Mouse (Mus musculus) limb, embryonic 15.5 days (tissue): ENCODE measurements around the gene Arl8b. TPM values are rescaled to one million over a fixed set of nuclear protein-coding genes. Genes with fewer than 3 reads are reported as not detected.

Experiments used
- ATAC-seq: fragments of 200-750 bp; cut with Nextera tagmentation; 2 replicates; pipeline ENCODE4 v1.8.0; 2017; ENCODE audit warnings: low read depth, moderate TSS enrichment; ENCODE audit not compliant: insufficient number of reproducible peaks, low FRiP score, low TSS enrichment
- H3K27ac ChIP-seq: fragments of 300-500 bp; sonication (generic); 2 replicates; pipeline ENCODE4 v1.5.1; 2015; ENCODE audit warnings: moderate library complexity, mild to moderate bottlenecking, inconsistent platforms
- H3K27me3 ChIP-seq: fragments of 300-500 bp; sonication (generic); 2 replicates; pipeline ENCODE4 v1.6.1; 2015; ENCODE audit warnings: inconsistent platforms
- H3K36me3 ChIP-seq: fragments of 300-500 bp; sonication (generic); 2 replicates; pipeline ENCODE4 v1.6.1; 2015; ENCODE audit warnings: inconsistent platforms
- H3K4me1 ChIP-seq: fragments of 300-500 bp; sonication (generic); 2 replicates; pipeline ENCODE4 v1.6.1; 2015; ENCODE audit warnings: inconsistent platforms
- H3K4me2 ChIP-seq: fragments of 300-500 bp; sonication (generic); 2 replicates; pipeline ENCODE4 v1.6.1; 2015; ENCODE audit warnings: mild to moderate bottlenecking, inconsistent platforms
- H3K4me3 ChIP-seq: fragments of 300-500 bp; sonication (generic); 2 replicates; pipeline ENCODE4 v1.5.1; 2015; ENCODE audit warnings: mild to moderate bottlenecking, inconsistent platforms
- H3K9ac ChIP-seq: fragments of 300-500 bp; sonication (generic); 2 replicates; pipeline ENCODE4 v1.6.1; 2015; ENCODE audit warnings: inconsistent platforms
- H3K9me3 ChIP-seq: fragments of 300-500 bp; sonication (generic); 2 replicates; pipeline ENCODE4 v1.6.1; 2016; ENCODE audit warnings: inconsistent platforms
- WGBS: fragments of 180-500 bp; shearing (Covaris S2); methylation state at CpG from one replicate; pipeline ENCODE4 v1.1.7; 2015; 5-methylcytosine and 5-hydroxymethylcytosine counted together
- polyA plus RNA-seq: library from polyadenylated mRNA; unstranded; fragments of >200 nt; fragmentation: Nextera tagmentation; extraction: Ambion mirVana; gene quantifications from 2 replicates; pipeline ENCODE4 v1.2.1, GENCODE M21; 2015

The Arl8b gene
- polyA plus RNA-seq, 1 experiment from 2014 or later = 79.3 TPM

- Histone ChIP-seq H3K4me3 (no peak overlapping the region), H3K27ac (no peak overlapping the region), H3K9me3 (no peaks in the 10 kb centered on the region), H3K4me1 (no peaks in the 10 kb centered on the region), H3K9ac (no peak overlapping the region), H3K27me3 (no peaks in the 10 kb centered on the region), H3K4me2 (no peak overlapping the region), H3K36me3 (no peaks in the 10 kb centered on the region)
- 77% methylated on average over 2 of the region's 2 CpGs for WGBS
- no peak for ATAC-seq
Measured at GRCm38 (mm10) chr6:108870421-108870820, 87.5 kb downstream of the Arl8b start.

GRCm38 (mm10) chr6:108871251-108871650 is 88.4 kb downstream of the Arl8b start:
- no peak overlapping the region for H3K9ac ChIP-seq
- no peak overlapping the region for H3K27ac ChIP-seq
- ATAC-seq = no peak
- H3K4me1 ChIP-seq = 0 out of 2 replicates have a peak, but pooled peaks cover 4% of the 10 kb centered on the region
- no peaks in the 10 kb centered on the region for H3K36me3 ChIP-seq
- H3K27me3 ChIP-seq = no peaks in the 10 kb centered on the region
- H3K9me3 ChIP-seq = no peaks in the 10 kb centered on the region
- no peak overlapping the region for H3K4me3 ChIP-seq
- H3K4me2 ChIP-seq = no peak overlapping the region
- 88% methylated on average over 4 of the region's 4 CpGs for WGBS

Other genes starting within 250 kb of the Arl8b start
- 44.5 and 45.4 TPM in 2 replicates for gene Bhlhe40, start 122.5 kb upstream of the Arl8b start, polyA plus RNA-seq
- gene Edem1, start 45.5 kb downstream of the Arl8b start, polyA plus RNA-seq = 14.4 and 19.5 TPM in 2 replicates